Mouse (Mus musculus) gastrocnemius, postnatal 25 days (tissue): ENCODE results near the gene Vangl1. TPM values are rescaled to one million over a fixed set of nuclear protein-coding genes. Genes with fewer than 3 reads are reported as not detected.

ENCODE experiments used
- total RNA-seq, 2 experiments: library from RNA; stranded (reverse); gene quantifications; 1 replicate in 1 of 2; 2 replicates in 1 of 2; pipeline ENCODE4 v1.2.3; 2021

Gene Vangl1
- total RNA-seq, 2 experiments from 2014 or later = 3.3 to 4.6 TPM

Other genes with a start within 250 kb of the Vangl1 start
- gene Nhlh2, start 194.6 kb downstream of the Vangl1 start, total RNA-seq = not detected
- gene Casq2, start 118.3 kb downstream of the Vangl1 start, total RNA-seq = 10 to 100 TPM; 76.4 to 76.8 TPM